Mouse (Mus musculus): ENCODE data around the gene Gm16253. TPM values are rescaled to one million over a fixed set of nuclear protein-coding genes. Genes with fewer than 3 reads are reported as not detected.

Gene Gm16253
- polyA plus RNA-seq, 1 experiment, result not detected

GRCm38 (mm10) chr3:96541328-96542078 lies 35.3 kb upstream of the Gm16253 start:
- WGBS, result 59% methylated on average over 14 of the region's 14 CpGs
- no peak for DNase-seq
- no peak overlapping the region for H3K27ac ChIP-seq (ENCODE audit: control insufficient read depth, insufficient read depth, low read length)
- H3K4me3 ChIP-seq (ENCODE audit: control insufficient read depth, insufficient read depth, low read length), result no peak overlapping the region
- H3K36me3 ChIP-seq (ENCODE audit: control insufficient read depth, insufficient read depth, low read length), result no peaks in the 10 kb centered on the region
- TF ChIP-seq POLR2A (IDR thresholded peaks at IDR 0.05; ENCODE audit: control insufficient read depth, extremely low read depth, insufficient read depth, low read length, poor library complexity) (no peak), CTCF (IDR thresholded peaks at IDR 0.05; ENCODE audit: borderline replicate concordance, control insufficient read depth, extremely low read depth, insufficient read depth, low read length, poor library complexity) (no peak)
- no peaks in the 10 kb centered on the region for H3K4me1 ChIP-seq (replicated peaks; ENCODE audit: control insufficient read depth, insufficient read depth, low read length)
- H3K27me3 ChIP-seq (ENCODE audit: control insufficient read depth, insufficient read depth, low read length), result no peaks in the 10 kb centered on the region

- no peak for DNase-seq
- H3K4me1 ChIP-seq (replicated peaks; ENCODE audit: control insufficient read depth, insufficient read depth, low read length), result 0 out of 2 replicates have a peak, but pooled peaks cover under 1% of the 10 kb centered on the region
- 91% methylated on average over 8 of the region's 8 CpGs for WGBS
- no peaks in the 10 kb centered on the region for H3K36me3 ChIP-seq (ENCODE audit: control insufficient read depth, insufficient read depth, low read length)
- no peaks in the 10 kb centered on the region for H3K27me3 ChIP-seq (ENCODE audit: control insufficient read depth, insufficient read depth, low read length)
- H3K27ac ChIP-seq (ENCODE audit: control insufficient read depth, insufficient read depth, low read length), result no peak overlapping the region
- TF ChIP-seq POLR2A (IDR thresholded peaks at IDR 0.05; ENCODE audit: control insufficient read depth, extremely low read depth, insufficient read depth, low read length, poor library complexity) (no peak), CTCF (IDR thresholded peaks at IDR 0.05; ENCODE audit: borderline replicate concordance, control insufficient read depth, extremely low read depth, insufficient read depth, low read length, poor library complexity) (no peak)
- no peak overlapping the region for H3K4me3 ChIP-seq (ENCODE audit: control insufficient read depth, insufficient read depth, low read length)
Observed at GRCm38 (mm10) chr3:96542554-96542953, 34.2 kb upstream of the Gm16253 start.

- H3K36me3 ChIP-seq (ENCODE audit: control insufficient read depth, insufficient read depth, low read length), result no peaks in the 10 kb centered on the region
- H3K27ac ChIP-seq (ENCODE audit: control insufficient read depth, insufficient read depth, low read length), result no peak overlapping the region
- no peaks in the 10 kb centered on the region for H3K27me3 ChIP-seq (ENCODE audit: control insufficient read depth, insufficient read depth, low read length)
- no peak for TF ChIP-seq CTCF (IDR thresholded peaks at IDR 0.05; ENCODE audit: borderline replicate concordance, control insufficient read depth, extremely low read depth, insufficient read depth, low read length, poor library complexity)
- H3K4me3 ChIP-seq (ENCODE audit: control insufficient read depth, insufficient read depth, low read length), result no peak overlapping the region
- 94% methylated on average over 11 of the region's 11 CpGs for WGBS
- DNase-seq, result no peak
- H3K4me1 ChIP-seq (replicated peaks; ENCODE audit: control insufficient read depth, insufficient read depth, low read length), result 0 out of 2 replicates have a peak, but pooled peaks cover 2% of the 10 kb centered on the region
Observed at GRCm38 (mm10) chr3:96543345-96543744, 33.4 kb upstream of the Gm16253 start.

- no peaks in the 10 kb centered on the region for H3K27me3 ChIP-seq (ENCODE audit: control insufficient read depth, insufficient read depth, low read length)
- no peak for DNase-seq
- H3K4me1 ChIP-seq (replicated peaks; ENCODE audit: control insufficient read depth, insufficient read depth, low read length), result 0 out of 2 replicates have a peak, but pooled peaks cover 2% of the 10 kb centered on the region
- TF ChIP-seq POLR2A (IDR thresholded peaks at IDR 0.05; ENCODE audit: control insufficient read depth, extremely low read depth, insufficient read depth, low read length, poor library complexity), result no peak
- TF ChIP-seq CTCF (IDR thresholded peaks at IDR 0.05; ENCODE audit: borderline replicate concordance, control insufficient read depth, extremely low read depth, insufficient read depth, low read length, poor library complexity), result no peak
- WGBS, result 24% methylated on average over 1 of the region's 1 CpGs
- H3K27ac ChIP-seq (ENCODE audit: control insufficient read depth, insufficient read depth, low read length), result no peak overlapping the region
- no peak overlapping the region for H3K4me3 ChIP-seq (ENCODE audit: control insufficient read depth, insufficient read depth, low read length)
- H3K36me3 ChIP-seq (ENCODE audit: control insufficient read depth, insufficient read depth, low read length), result no peaks in the 10 kb centered on the region
Observed at GRCm38 (mm10) chr3:96545565-96545964, 31.2 kb upstream of the Gm16253 start.

GRCm38 (mm10) chr3:96546880-96547279 lies 29.9 kb upstream of the Gm16253 start:
- 64% methylated on average over 4 of the region's 4 CpGs for WGBS
- H3K27me3 ChIP-seq (ENCODE audit: control insufficient read depth, insufficient read depth, low read length), result no peaks in the 10 kb centered on the region
- TF ChIP-seq POLR2A (IDR thresholded peaks at IDR 0.05; ENCODE audit: control insufficient read depth, extremely low read depth, insufficient read depth, low read length, poor library complexity), result no peak
- no peak for TF ChIP-seq CTCF (IDR thresholded peaks at IDR 0.05; ENCODE audit: borderline replicate concordance, control insufficient read depth, extremely low read depth, insufficient read depth, low read length, poor library complexity)
- H3K4me3 ChIP-seq (ENCODE audit: control insufficient read depth, insufficient read depth, low read length), result no peak overlapping the region
- H3K4me1 ChIP-seq (replicated peaks; ENCODE audit: control insufficient read depth, insufficient read depth, low read length), result peaks cover 4% of the 10 kb centered on the region; the same call in 1 of the 2 replicates
- H3K36me3 ChIP-seq (ENCODE audit: control insufficient read depth, insufficient read depth, low read length), result no peaks in the 10 kb centered on the region
- DNase-seq, result no peak
- H3K27ac ChIP-seq (ENCODE audit: control insufficient read depth, insufficient read depth, low read length), result no peak overlapping the region

- no peak overlapping the region for H3K4me3 ChIP-seq (ENCODE audit: control insufficient read depth, insufficient read depth, low read length)
- TF ChIP-seq CTCF (IDR thresholded peaks at IDR 0.05; ENCODE audit: borderline replicate concordance, control insufficient read depth, extremely low read depth, insufficient read depth, low read length, poor library complexity) (no peak), POLR2A (IDR thresholded peaks at IDR 0.05; ENCODE audit: control insufficient read depth, extremely low read depth, insufficient read depth, low read length, poor library complexity) (no peak)
- 18% methylated on average over 14 of the region's 14 CpGs for WGBS
Observed at GRCm38 (mm10) chr3:96547389-96547960, 29.3 kb upstream of the Gm16253 start.

More at GRCm38 (mm10) chr3:96547389-96547960, 29.3 kb upstream of the Gm16253 start:
- DNase-seq, result peak; percentile 81
- Histone ChIP-seq H3K27ac (ENCODE audit: control insufficient read depth, insufficient read depth, low read length) (no peak overlapping the region), H3K27me3 (ENCODE audit: control insufficient read depth, insufficient read depth, low read length) (no peaks in the 10 kb centered on the region), H3K4me1 (replicated peaks; ENCODE audit: control insufficient read depth, insufficient read depth, low read length) (peaks cover 4% of the 10 kb centered on the region; the same call in 1 of the 2 replicates), H3K36me3 (ENCODE audit: control insufficient read depth, insufficient read depth, low read length) (no peaks in the 10 kb centered on the region)
